Mouse (Mus musculus) forebrain, embryonic 10.5 days (tissue): ENCODE measurements around the gene Farp1. TPM values are rescaled to one million over a fixed set of nuclear protein-coding genes. Genes with fewer than 3 reads are reported as not detected.

Source experiments
- DNase-seq: peaks from one replicate; pipeline ENCODE4 v3.0.0-alpha.2; 2017; ENCODE audit warnings: low spot score; ENCODE audit errors: extremely low spot score
- H3K27ac ChIP-seq: fragments of 300-500 bp; sonication (generic); 2 replicates; pipeline ENCODE4 v1.5.1; 2016; ENCODE audit warnings: mild to moderate bottlenecking
- H3K27me3 ChIP-seq: fragments of 300-500 bp; sonication (generic); 2 replicates; pipeline ENCODE4 v1.6.1; 2016; ENCODE audit warnings: mild to moderate bottlenecking; ENCODE audit not compliant: poor library complexity, severe bottlenecking
- H3K36me3 ChIP-seq: fragments of 300-500 bp; sonication (generic); replicated peaks from 2 replicates; pipeline ENCODE4 v1.6.1; 2016; ENCODE audit warnings: mild to moderate bottlenecking, moderate library complexity
- H3K4me1 ChIP-seq: fragments of 300-500 bp; sonication (generic); 2 replicates; pipeline ENCODE4 v1.6.1; 2016
- H3K4me3 ChIP-seq: fragments of 300-500 bp; sonication (generic); 2 replicates; pipeline ENCODE4 v1.5.1; 2016; ENCODE audit warnings: mild to moderate bottlenecking, moderate library complexity
- H3K9me3 ChIP-seq: fragments of 300-500 bp; sonication (generic); 2 replicates; pipeline ENCODE4 v1.6.1; 2016; ENCODE audit warnings: mild to moderate bottlenecking, moderate library complexity
- WGBS: fragments of 180-500 bp; shearing (Covaris S2); methylation state at CpG from one replicate; pipeline ENCODE4 v1.1.7; 2016; 5-methylcytosine and 5-hydroxymethylcytosine counted together
- polyA plus RNA-seq: library from polyadenylated mRNA; unstranded; fragments of >200 nt; fragmentation: Nextera tagmentation; extraction: Ambion mirVana; gene quantifications from 2 replicates; pipeline ENCODE4 v1.2.1, GENCODE M21; 2016

Farp1 gene
- polyA plus RNA-seq, 1 experiment from 2014 or later: 22.9 TPM

DNA sequence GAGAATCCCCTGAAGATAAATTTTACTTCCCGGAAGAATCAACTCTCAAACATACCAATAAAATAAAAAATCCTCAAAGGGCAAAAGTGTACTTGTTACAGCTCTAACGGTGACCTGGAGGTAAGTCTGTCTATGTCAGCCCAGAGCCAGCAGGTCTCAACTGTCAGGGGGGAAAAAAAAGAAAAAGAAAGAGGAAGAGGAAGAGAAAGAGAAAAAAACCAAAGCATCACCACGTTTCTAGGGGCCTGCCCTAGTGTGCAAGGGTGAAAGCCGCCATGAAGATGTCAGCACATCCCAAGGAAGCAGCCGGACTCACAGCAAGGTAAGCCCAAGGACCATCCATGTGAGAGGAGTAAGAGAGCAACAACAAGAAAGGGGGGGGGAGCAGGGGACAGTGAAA is 293.9 kb downstream of the Farp1 start:
- H3K4me3 ChIP-seq: no peak overlapping the region
- H3K27me3 ChIP-seq: no peaks in the 10 kb centered on the region
- H3K4me1 ChIP-seq: peaks cover 10% of the 10 kb centered on the region
- H3K9me3 ChIP-seq: no peaks in the 10 kb centered on the region
- H3K36me3 ChIP-seq: peaks cover 24% of the 10 kb centered on the region
- DNase-seq: no peak
- no peak overlapping the region for H3K27ac ChIP-seq
- WGBS: 91% methylated on average over 5 of the region's 5 CpGs

DNA sequence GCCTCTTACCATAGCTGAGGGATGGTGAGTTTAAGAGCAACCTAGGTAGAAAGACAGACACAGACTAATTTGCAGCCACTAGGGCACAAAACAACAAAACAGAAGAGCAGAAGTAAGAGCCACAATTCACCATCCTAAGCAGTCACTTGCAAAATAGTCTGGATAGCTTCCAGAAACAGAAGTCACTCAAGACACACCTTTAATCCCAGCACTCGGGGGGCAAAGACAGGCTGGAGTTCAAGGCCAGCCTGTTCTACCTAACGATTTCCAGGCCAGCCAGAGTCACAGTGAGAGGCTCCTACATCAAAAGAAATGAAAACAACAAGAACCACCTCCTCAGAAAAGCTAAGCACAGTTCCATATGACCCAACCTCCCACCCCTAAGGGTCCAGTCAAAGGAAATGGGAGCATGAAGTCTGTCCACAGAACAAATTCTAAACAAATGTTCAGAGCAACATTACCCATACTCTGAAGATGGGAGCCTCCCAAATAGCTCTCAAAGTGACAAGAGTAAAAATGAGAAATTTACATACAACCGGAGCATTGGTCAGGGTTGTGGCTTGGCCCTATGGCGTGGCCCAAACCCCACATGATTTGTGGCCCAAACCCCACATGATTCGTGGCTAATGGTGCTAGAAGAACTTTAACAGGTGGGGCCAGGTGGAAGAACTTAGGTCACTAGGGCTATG is 294.5 kb downstream of the Farp1 start:
- Histone ChIP-seq H3K4me1 (peaks cover 10% of the 10 kb centered on the region), H3K36me3 (peaks cover 31% of the 10 kb centered on the region), H3K9me3 (no peaks in the 10 kb centered on the region), H3K27ac (no peak overlapping the region), H3K4me3 (no peak overlapping the region), H3K27me3 (no peaks in the 10 kb centered on the region)
- DNase-seq: no peak
- 81% methylated on average over 5 of the region's 5 CpGs for WGBS

DNA sequence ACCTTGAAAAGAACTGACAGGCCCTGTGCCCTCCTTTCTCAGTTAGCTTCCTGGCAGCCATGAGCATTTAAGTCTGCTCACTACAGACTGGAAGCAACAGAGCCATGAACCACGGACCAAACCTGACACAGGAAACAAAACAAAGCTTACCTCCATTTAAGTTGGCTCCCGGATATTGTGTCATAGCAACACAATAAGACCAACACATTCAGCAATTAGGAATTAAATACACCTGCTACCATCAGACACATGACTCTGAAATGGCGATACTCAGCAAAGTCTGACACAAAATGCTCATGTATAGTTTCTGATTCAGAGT is 295.0 kb downstream of the Farp1 start:
- no peak overlapping the region for H3K4me3 ChIP-seq
- DNase-seq: no peak
- no peaks in the 10 kb centered on the region for H3K27me3 ChIP-seq
- 89% methylated on average over 3 of the region's 3 CpGs for WGBS
- peaks cover 10% of the 10 kb centered on the region for H3K4me1 ChIP-seq
- H3K9me3 ChIP-seq: no peaks in the 10 kb centered on the region
- H3K36me3 ChIP-seq: peaks cover 36% of the 10 kb centered on the region
- no peak overlapping the region for H3K27ac ChIP-seq

Other genes starting within 250 kb of the Farp1 start
- 187 and 188 TPM in 2 replicates for gene Ipo5, start 124.0 kb upstream of the Farp1 start, polyA plus RNA-seq